Mouse (Mus musculus): ENCODE results near the gene M1ap.

M1ap gene

GRCm38 (mm10) chr6:83032769-83033191 lies 86.1 kb downstream of the M1ap start:
- TF ChIP-seq GATA4 (IDR thresholded peaks at IDR 0.05; ENCODE audit: insufficient replicate concordance, low read length): no peak

- TF ChIP-seq GATA4 (IDR thresholded peaks at IDR 0.05; ENCODE audit: insufficient replicate concordance, low read length): no peak
These were observed 86.8 kb downstream of the M1ap start, which contains the start of the genes Dok1 and Loxl3 for GRCm38 (mm10) chr6:83033249-83034185. Gene Dok1, minus strand, starts transcription at chr6:83033471. Gene Loxl3, plus strand, starts transcription at chr6:83034173.

GRCm38 (mm10) chr6:83034463-83035055 lies 87.9 kb downstream of the M1ap start:
- TF ChIP-seq GATA4 (IDR thresholded peaks at IDR 0.05; ENCODE audit: insufficient replicate concordance, low read length): no peak

GRCm38 (mm10) chr6:83037188-83037587 lies 90.5 kb downstream of the M1ap start:
- TF ChIP-seq GATA4 (IDR thresholded peaks at IDR 0.05; ENCODE audit: insufficient replicate concordance, low read length): no peak

GRCm38 (mm10) chr6:83038496-83039012 lies 91.9 kb downstream of the M1ap start:
- no peak for TF ChIP-seq GATA4 (IDR thresholded peaks at IDR 0.05; ENCODE audit: insufficient replicate concordance, low read length)

- no peak for TF ChIP-seq GATA4 (IDR thresholded peaks at IDR 0.05; ENCODE audit: insufficient replicate concordance, low read length)
These were observed 93.9 kb downstream of the M1ap start for GRCm38 (mm10) chr6:83040601-83041000.

GRCm38 (mm10) chr6:83043561-83043960 lies 96.9 kb downstream of the M1ap start:
- TF ChIP-seq GATA4 (IDR thresholded peaks at IDR 0.05; ENCODE audit: insufficient replicate concordance, low read length): no peak

GRCm38 (mm10) chr6:83043993-83044392 lies 97.3 kb downstream of the M1ap start:
- TF ChIP-seq GATA4 (IDR thresholded peaks at IDR 0.05; ENCODE audit: insufficient replicate concordance, low read length): no peak

- TF ChIP-seq GATA4 (IDR thresholded peaks at IDR 0.05; ENCODE audit: insufficient replicate concordance, low read length): no peak
These were observed 98.0 kb downstream of the M1ap start for GRCm38 (mm10) chr6:83044742-83045141.

- TF ChIP-seq GATA4 (IDR thresholded peaks at IDR 0.05; ENCODE audit: insufficient replicate concordance, low read length): no peak
These were observed 102.7 kb downstream of the M1ap start for GRCm38 (mm10) chr6:83049367-83049766.

- TF ChIP-seq GATA4 (IDR thresholded peaks at IDR 0.05; ENCODE audit: insufficient replicate concordance, low read length): no peak
These were observed 106.6 kb downstream of the M1ap start for GRCm38 (mm10) chr6:83053136-83053960.

GRCm38 (mm10) chr6:83054074-83054851 lies 107.6 kb downstream of the M1ap start, which contains the start of gene Aup1:
Gene Aup1, plus strand, starts transcription at chr6:83054521.
- TF ChIP-seq GATA4 (IDR thresholded peaks at IDR 0.05; ENCODE audit: insufficient replicate concordance, low read length): peak; percentile 85; the same call in 1 of the 2 replicates

GRCm38 (mm10) chr6:83054871-83055431 lies 108.2 kb downstream of the M1ap start, which contains the start of gene Htra2:
Gene Htra2, minus strand, starts transcription at chr6:83055273.
- no peak for TF ChIP-seq GATA4 (IDR thresholded peaks at IDR 0.05; ENCODE audit: insufficient replicate concordance, low read length)

- TF ChIP-seq GATA4 (IDR thresholded peaks at IDR 0.05; ENCODE audit: insufficient replicate concordance, low read length): no peak
These were observed 111.1 kb downstream of the M1ap start, which contains the start of gene Dqx1 for GRCm38 (mm10) chr6:83057790-83058189. Gene Dqx1, plus strand, starts transcription at chr6:83057844.

All from liver, adult (tissue).